Mouse (Mus musculus): ENCODE data around the gene Lrrc42.

Gene Lrrc42

DNA sequence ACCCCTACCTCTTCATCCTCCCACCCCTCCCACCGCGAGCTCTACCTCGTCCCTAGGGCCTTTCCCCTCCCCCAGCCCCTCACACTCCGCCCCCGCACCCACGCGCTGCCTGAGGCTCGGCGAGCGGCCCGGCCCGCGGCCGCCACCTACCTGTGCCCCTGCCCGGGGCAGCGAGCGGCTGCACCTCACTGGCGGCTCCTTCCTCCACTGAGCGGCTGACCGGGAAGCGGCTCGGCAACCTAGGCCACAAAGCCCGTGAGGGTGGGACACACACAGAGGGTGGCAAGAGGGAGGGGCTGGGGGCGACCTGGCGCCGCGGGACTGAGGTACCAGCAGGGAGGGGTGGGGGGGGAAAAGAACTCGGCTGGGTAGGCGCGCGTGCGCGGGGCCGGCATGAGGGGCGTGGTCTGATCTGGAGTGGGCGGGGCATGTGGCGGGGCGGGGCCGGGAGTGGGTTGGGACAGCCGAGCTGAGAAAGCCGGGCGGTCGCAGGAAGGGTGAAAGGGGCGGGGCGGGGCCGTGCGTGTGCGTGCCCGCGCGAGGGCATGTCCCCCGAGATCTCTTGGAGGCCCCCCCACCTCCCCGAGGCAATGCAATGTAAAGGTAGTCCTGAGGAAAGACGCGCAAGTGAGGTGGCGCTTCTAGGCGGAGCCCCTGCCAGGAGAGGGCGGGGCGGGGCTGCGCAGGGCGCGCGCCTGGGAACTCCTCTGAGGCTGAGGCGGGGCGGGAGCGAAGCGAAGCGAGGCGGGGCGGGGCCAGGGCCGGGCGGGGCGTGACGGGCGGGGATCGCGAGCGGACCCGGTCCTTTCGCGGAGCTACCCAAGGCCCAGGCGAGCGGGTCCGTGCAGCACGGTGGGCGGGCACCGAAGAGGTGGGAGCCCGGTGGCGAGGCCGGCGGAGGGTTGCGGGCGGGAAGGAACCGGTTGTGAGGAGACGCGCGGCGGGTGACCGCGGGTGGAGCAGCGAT is at the start of gene Lrrc42, which contains the start of gene Hspb11:
TSS of gene Lrrc42 (minus strand) at position 408 of the 967 bp plus-strand sequence.
TSS of gene Hspb11 (plus strand) at position 469 of the 967 bp plus-strand sequence.
- DNase-seq: peak; percentile 99

DNA sequence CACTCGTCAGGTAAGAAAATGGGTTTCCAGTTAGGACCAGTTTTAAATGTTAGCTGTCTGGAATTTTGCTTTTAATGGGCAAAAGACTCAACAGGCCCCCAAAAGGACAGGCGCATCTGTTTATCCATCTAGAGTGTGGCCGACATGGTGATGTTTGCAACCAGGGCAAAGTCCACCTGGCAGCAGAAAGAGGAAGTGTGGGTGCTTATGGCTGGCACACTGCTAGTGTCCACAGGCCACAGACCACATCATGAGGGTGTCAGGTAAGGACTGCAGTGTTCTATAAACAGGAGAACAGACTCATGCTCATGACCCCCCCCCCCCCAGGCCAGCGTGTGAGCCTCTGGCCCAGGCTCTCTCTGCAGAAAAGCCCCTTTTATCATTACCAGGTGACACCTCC is 49.5 kb upstream of the Lrrc42 start:
- no peak for DNase-seq

DNA sequence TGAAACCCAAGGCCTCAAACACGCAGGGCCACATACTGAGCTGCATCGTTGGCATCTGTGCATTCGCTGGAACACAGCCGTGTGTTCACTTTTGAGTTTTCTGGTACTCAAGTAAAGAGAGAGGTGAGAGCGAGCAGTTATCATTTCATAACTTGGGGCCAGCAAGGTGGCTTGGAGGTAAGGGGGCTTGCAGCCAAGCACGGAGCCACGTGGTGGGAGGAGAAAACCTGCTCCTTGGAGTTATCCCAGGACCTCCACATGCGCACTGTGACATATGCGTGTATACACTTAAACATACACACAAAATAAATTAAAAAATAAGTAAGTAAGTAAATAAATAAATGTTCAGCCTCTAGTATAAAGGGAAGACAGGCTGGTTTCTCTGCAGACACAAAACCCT is 48.9 kb upstream of the Lrrc42 start:
- no peak for DNase-seq

DNA sequence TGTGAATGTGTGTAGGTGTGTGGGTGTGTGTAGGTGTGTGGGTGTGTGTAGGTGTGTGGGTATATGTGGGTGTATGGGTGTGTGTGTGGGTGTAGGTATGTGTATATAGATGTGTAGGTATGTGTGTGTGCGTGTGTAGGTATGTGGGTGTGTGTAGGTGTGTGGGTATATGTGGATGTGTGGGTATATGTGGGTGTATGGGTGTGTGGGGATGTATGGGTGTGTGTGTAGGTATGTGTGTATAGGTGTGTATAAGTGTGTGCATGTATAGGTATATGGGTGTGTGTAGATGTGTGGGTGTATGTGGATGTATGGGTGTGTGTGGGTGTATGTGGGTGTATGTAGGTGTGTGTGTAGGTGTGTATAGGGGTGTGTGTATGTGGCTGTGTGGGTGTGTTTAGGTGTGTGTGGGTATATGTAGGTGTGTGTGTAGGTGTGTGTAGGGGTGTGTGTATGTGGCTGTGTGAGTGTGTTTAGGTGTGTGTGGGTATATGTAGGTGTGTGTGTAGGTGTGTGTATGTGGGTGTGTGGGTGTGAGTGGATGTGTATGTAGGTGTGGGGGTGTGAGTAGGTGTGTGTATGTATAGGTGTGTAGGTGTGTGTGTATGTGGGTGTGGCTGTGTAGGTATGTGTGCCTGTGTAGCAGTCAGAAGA is 47.7 kb upstream of the Lrrc42 start:
- no peak for DNase-seq

DNA sequence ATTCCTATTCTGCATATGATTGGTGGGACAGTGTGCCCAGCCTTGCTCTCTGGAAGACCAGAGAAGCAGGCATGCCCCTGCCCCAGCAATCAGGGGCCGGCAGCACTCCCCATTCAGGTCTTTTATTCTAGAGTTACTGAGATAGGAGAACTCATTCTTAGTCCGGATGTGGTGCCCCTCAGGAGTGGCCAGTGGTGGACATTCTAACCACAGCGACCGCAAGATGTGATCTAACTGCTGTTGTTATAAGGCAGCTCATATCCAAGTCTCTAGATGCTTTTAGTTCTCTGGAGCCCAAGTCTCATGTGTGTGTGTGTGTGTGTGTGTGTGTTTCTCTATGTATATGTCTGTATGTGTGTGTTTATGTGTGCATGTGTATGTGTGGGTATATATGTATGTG is 47.0 kb upstream of the Lrrc42 start:
- DNase-seq: no peak

DNA sequence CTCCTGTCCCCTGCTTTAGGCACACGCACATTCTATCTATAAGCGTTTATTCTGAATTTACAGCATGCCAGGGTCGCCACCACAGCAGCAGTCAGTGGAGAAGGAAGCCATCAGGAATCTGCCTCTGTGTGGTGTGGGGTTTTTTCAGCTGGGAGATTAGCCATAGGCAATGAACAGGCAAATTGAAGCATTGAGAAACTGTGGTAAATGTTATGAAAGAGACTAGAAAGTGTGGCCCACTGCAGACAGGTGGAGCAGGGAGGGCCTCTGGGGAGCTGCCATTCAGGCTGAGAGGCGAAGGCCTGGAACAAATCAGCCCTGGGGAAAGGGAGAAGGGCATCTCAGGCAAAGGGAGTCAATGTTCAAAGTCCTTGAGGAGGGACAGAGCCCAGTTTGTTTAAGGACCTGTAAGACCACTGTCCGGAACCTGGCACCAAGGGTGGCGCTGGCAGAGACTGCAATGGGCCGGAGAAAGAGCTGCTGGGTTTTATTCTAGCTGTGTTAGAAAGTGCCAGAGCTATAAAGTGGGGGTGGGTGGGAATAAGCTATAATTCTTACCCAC is 46.5 kb upstream of the Lrrc42 start:
- no peak for DNase-seq

DNA sequence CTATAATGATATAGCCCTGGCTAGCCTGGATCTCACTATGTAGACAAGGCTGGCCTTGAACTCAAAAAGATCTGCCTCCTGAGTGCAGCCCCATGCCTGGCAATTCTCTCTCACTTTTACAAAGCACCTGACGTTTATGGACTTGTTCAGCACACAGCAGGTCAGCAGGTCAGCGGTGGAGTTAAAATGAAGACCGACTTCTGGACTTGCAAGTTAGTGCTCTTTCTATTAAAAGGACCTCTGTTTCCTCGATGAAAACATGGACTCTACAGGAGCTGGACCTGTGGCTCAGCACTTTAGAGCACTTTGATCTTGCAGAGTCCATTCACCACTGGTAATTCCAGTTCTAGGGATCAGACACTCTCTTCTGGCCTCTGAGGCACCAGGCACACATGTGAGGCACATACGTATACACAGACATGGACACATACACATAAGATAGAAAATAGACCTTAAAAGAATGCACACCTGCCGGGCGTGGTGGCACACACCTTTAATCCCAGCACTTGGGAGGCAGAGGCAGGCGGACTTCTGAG is 44.8 kb upstream of the Lrrc42 start:
- no peak for DNase-seq

DNA sequence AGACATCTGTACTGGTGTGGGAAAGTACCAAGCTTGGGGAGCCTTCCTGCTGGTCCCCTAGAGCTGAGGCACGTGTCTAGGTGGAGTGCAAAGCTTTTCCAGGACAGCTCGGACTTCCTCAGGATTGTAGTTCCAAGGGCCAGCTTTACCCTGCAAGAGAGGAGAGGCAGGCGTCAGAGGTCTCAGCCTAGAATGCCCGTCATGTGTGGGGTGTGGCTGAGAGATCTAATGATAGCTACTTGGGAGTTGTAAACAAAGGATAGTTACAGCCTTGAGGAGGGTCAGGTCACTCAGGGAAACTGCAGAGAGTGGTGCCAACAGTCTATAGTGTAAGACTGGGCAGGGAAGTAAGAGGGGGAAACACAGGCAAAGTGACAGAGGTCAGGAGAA is 38.9 kb upstream of the Lrrc42 start:
- DNase-seq: no peak

DNA sequence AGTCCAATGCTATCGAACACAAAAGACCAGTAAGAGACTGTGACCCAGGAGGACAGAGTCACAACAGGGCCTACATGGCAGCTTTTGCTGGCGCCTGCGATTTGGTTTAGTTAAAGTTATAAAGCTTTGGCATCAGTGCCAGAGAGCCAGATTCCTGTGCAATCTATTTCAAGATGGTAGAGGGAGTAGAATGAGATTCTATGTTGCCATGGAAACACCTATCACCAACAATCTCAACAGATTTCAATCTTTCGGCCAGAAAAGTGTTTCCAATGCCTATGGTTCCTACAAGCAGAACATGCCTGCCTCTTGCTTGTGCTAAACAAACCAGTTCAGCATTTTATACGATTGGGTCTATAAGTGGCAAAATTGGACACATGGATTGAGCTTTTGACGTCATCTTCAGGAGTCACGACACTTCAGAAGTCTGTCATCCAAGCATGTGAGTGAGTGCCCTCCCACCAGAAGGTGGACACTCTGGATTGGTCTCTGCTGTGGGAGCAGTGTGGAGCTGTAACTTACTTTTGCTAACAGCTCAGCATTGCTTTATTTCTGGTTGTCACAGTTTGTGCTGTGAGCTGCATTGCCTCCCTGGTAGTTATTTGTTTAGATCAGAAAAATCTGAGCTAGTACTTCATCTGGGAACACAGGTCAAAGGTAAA is 38.4 kb upstream of the Lrrc42 start:
- DNase-seq: no peak

DNA sequence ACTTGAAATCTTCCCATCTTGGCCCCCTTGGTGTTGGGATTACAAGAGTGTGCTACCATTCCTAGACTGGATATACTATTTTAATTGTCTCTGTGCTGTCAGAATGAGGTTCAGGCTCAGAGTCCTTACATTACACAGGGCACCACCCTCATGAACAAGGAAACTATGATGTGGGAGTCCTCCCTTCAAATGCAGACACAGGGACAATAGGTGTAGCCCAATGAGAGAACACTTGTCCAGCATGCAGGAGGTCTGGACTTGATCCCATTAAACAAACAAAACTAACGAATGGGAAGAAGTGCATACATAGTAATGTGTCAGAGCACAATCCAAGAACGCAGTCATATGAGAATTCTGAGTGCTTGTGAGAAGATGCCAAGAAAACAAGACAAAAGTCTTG is 34.2 kb upstream of the Lrrc42 start:
- DNase-seq: no peak

DNA sequence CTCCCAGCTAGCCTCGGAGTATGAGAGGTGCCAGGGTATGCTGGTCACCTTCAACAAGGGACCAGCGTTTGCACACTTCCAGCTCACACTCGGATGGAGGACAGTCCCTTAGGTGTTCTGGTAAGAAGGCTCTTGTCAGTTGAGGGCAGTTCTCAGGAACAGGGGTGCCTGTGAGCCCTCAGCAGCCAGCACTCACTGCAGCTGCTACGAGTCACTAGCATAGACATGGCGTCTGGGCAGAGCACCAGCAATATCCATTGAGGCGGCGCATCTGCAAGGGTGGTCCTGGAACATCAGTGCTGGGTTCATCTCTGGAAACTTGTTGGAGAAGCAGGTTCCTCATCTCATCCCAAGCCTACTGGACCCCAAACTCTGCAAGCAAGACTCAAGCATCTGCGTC is 33.1 kb upstream of the Lrrc42 start:
- DNase-seq: no peak

DNA sequence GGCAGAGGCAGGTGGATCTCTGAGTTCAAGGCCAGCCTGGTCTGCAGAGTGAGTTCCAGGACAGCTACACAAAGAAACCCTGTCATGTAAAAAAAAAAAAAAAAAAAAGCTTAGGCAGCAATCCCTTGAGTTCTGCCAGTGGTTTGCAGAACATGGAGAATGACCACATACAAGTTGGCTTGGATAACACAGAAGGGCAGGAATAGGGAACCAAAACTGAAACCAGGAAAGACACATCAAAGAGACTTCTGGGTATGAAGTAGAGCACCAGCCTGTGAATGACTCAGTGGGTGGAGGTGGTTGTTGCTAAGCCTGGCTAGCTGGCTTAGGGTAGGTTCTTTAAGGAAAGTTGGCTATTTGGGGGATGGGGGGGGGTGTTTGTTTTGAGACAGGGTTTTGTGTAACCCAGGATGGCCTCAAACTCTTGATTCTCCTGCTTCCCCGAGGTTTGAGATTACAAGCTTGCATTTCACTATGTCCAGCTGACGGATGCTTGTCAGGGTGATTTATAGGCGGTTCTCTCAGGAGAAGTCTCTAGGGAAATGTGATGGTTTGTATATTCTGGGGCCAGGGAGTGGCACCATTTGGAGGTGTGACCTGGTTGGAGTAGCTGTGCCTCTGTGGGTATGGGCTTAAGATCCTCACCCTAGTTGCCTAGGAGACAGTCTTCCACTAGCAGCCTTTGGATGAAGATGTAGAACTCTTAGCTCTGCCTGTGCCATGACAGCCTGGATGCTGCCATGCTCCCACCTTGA is 32.3 kb upstream of the Lrrc42 start:
- DNase-seq: no peak

DNA sequence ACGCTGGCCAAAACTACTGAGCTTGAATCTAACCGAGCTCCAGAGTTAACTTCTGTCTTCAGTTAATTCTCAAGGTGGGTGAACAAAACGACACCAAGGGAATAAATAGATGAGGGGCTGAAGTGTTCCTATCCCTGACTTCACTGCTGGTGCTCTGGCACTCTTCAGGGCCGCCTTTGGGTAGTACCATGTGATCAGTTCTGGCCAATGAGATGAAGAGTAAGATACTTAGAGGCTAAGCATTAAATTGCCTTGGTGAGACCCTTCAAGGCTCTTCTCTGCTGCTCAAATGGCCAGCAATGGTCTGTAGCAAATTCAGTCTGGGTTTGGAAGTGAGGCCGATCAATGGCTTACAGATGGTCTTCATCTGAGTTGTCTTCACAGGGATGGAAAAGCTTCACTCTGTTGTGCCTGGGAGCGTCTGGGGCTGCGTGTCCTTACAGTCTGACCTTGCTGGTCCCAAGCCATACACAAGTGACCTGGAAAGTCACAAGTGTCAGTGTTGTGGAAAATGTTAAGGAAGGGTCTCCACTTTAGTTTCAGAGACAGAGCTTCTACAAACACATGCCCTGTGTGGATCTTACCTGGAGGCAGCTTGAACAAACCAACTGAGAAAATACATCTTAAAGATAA is 27.6 kb upstream of the Lrrc42 start:
- DNase-seq: no peak

DNA sequence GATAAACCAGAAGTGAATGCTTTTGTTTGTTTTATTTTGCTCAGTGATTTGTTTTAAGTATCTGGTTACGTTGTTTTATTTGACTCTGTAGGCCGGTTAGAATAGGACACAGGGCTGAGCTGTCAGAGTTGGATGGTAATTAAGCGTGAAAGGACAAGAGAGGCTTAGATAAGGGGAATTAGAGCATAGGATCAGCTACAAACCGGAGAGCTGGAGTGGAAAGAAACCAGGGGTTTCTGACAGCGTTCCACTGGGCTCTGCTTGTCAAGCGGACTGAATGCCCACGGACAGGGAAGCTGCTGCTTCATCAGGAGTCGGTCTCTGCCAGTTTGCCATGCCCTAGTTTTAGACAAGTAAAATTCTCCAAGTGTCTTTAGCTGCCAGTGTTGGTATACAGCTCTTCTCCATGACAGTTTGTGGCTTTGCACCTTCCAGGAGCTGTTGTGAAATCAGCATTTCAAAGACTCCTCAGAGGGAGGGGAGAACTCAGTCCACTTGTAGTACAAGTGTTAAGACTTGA is 24.9 kb upstream of the Lrrc42 start:
- no peak for DNase-seq

DNA sequence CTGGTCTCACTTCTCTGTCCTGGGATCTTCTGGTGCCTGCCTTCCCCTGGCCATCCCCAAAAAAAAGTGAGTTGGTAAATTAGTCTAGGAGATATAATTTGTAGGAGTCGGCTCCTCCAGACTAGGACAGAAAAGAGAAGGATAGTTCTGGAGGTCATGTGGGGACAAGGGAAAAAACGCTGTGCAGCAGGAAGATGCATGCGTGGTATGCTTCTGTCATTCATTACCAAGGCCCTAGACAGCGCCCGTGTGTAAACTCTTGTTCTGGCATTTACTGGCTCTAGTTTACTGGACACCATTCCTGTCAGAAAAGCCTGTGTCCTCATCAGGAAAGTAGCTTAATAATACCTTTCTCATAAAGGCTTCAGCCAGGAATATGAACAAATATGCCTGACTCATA is 21.2 kb upstream of the Lrrc42 start:
- no peak for DNase-seq

DNA sequence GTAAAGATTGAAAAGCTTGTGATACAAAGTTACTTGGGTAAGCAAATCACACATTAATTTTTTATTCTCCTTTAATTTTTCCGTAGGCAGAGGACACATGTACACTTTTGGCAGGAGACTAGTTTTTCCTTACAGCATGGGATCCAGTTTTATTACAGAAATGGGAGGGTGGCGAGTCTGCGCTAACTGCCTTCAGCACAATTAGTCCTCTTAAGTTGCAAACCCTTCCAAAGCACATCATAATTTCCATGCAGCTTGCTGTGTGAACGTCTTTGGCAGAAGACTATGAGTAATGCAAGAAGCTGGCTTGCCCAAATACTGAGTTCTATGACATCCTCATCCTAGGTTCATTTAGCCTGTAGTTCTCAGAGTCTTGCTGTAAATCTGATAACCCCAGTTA is 20.4 kb upstream of the Lrrc42 start:
- no peak for DNase-seq

DNA sequence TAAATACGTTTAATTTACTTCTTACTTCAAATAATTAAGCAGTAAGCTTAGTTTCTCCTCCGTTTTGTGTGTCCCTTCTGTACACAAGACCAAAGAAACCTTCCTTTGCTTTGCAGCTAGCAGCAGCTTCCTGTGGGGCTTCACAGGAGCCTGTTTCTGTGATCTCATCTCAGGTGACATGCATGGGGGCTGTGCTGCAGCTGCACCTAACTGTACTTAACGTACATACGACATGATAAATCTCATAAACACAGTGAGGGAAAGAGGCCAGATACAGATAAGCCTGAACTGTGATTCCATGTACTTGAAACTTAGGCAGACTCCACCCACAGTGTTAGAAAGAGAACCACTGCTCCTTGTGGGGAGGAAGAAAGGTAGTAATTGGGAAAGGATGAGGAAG is 6.7 kb upstream of the Lrrc42 start:
- peak; percentile 82 for DNase-seq

DNA sequence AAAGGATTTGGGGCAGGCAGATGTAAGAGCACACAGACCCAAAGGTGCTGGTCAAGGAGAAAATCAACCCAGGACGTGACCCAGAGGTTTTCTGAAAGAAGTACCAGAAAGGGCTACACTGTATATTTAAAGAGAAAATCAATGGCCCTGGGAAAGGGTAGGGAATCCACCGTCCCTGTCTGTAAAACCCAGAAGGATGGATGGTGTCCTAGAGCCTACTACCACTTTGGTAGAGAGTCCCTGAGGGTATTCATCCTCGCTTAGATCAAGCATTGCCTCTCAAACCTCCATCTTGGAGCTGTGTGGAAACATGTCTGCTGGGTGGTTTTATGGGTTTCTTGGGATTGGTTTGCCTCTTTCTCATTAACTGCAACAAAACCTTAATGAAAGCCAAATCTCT is 1.1 kb upstream of the Lrrc42 start:
- peak; percentile 16 for DNase-seq

DNA sequence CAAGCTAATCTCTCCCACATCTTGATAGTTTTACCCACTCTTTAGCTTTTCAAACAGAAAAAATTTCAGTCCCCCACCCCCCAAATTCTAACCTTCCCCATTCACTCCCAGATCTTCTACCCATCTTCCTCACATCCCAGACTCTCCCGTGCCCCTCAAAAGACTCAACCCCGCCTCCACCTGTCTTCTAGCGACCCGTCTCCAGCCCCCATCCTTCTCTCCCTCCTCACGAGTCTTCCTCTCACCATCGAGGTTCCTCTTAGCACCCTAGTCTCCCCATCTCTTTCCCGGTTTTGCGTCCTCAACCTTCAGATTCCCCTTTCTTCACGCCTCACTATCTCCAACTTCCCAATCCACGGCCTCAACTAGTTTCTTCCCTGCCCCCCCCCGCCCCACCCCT is 810 bp downstream of the Lrrc42 start:
- DNase-seq: peak; percentile 56

DNA sequence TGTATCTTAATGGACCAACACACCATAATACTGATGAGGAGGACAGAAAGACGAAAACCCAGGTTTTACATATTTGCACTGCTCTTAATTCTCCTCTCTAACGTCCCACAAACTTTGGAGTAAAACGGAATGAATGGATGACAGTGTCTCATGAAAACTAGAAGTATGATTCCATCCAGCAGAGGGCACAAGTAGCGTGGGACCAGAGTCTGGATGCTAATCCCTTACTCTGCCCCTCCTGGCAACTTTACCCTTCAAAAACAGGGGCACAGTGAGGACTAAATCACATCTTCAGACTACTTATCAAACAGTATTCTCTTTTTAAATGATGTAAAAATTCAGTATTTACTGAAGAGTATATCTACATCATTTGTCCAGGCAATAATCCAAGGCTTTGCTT is 2.8 kb downstream of the Lrrc42 start:
- DNase-seq: peak; percentile 76

DNA sequence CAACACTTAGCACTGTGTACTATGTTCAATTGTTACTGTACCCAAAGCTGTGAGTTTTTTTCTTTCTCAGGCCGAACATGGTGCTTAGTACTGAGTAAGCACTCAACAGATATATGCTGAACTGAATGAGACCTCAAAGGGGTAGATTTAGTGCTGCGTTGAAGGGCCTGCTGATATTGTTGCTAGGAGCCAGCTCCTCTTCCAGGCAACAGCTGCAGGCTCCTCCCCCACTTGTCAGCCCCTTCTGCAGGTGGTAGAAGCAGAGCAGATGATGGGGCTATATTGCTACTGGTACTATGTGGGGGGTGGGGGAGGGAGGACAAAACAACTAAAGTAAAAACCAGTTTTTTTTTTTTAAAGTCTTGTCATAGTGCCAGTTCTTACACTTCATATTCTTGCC is 3.9 kb downstream of the Lrrc42 start:
- DNase-seq: peak; percentile 87

DNA sequence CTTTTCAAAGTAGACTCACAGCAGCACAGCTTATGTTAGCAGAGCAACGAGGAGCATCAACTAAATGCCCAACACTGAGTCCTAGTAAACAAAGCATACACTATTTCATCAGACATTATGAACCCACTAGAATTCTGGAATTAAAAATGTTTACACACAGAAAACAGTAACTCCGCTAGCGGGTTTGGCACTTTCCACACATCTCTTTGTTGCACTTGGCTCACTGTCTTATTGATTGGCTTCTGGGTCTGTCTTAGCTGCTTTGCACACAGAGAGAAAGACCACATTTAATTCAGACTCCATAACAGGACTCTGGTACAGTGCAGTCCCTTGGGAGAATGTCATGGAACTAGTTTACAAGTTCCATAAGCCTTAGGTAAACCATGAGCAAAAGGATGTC is 5.3 kb downstream of the Lrrc42 start:
- no peak for DNase-seq
